Mouse (Mus musculus) limb, embryonic 12.5 days (tissue): ENCODE results near the gene Dgkq. TPM values are rescaled to one million over a fixed set of nuclear protein-coding genes. Genes with fewer than 3 reads are reported as not detected.

Source experiments
- ATAC-seq: fragments of 200-750 bp; cut with Nextera tagmentation; 2 replicates; pipeline ENCODE4 v1.8.0; 2017; ENCODE audit warnings: low read depth, moderate TSS enrichment; ENCODE audit not compliant: insufficient number of reproducible peaks, insufficient read depth, low FRiP score, low TSS enrichment
- H3K27ac ChIP-seq: fragments of 300-500 bp; sonication (generic); 2 replicates; pipeline ENCODE4 v1.5.1; 2016; ENCODE audit warnings: mild to moderate bottlenecking, moderate library complexity
- H3K27me3 ChIP-seq: fragments of 300-500 bp; sonication (generic); 2 replicates; pipeline ENCODE4 v1.6.1; 2016; ENCODE audit warnings: mild to moderate bottlenecking, moderate library complexity
- H3K36me3 ChIP-seq: fragments of 300-500 bp; sonication (generic); 2 replicates; pipeline ENCODE4 v1.6.1; 2016; ENCODE audit warnings: mild to moderate bottlenecking, moderate library complexity
- H3K4me1 ChIP-seq: fragments of 300-500 bp; sonication (generic); replicated peaks from 2 replicates; pipeline ENCODE4 v1.6.1; 2016
- H3K4me2 ChIP-seq: fragments of 300-500 bp; sonication (generic); 2 replicates; pipeline ENCODE4 v1.6.1; 2016; ENCODE audit warnings: mild to moderate bottlenecking, moderate library complexity
- H3K4me3 ChIP-seq: fragments of 300-500 bp; sonication (generic); replicated peaks from 2 replicates; pipeline ENCODE4 v1.5.1; 2016; ENCODE audit warnings: mild to moderate bottlenecking
- H3K9ac ChIP-seq: fragments of 300-500 bp; sonication (generic); replicated peaks from 2 replicates; pipeline ENCODE4 v1.6.1; 2016; ENCODE audit warnings: mild to moderate bottlenecking, moderate library complexity
- H3K9me3 ChIP-seq: fragments of 300-500 bp; sonication (generic); 2 replicates; pipeline ENCODE4 v1.6.1; 2016; ENCODE audit warnings: mild to moderate bottlenecking, moderate library complexity
- WGBS: fragments of 180-500 bp; shearing (Covaris S2); methylation state at CpG from one replicate; pipeline ENCODE4 v1.1.7; 2016; 5-methylcytosine and 5-hydroxymethylcytosine counted together
- polyA plus RNA-seq: library from polyadenylated mRNA; unstranded; fragments of >200 nt; fragmentation: Nextera tagmentation; extraction: Ambion mirVana; gene quantifications from 2 replicates; pipeline ENCODE4 v1.2.1, GENCODE M21; 2016

The Dgkq gene
- polyA plus RNA-seq, 1 experiment from 2014 or later: 17.6 TPM

DNA sequence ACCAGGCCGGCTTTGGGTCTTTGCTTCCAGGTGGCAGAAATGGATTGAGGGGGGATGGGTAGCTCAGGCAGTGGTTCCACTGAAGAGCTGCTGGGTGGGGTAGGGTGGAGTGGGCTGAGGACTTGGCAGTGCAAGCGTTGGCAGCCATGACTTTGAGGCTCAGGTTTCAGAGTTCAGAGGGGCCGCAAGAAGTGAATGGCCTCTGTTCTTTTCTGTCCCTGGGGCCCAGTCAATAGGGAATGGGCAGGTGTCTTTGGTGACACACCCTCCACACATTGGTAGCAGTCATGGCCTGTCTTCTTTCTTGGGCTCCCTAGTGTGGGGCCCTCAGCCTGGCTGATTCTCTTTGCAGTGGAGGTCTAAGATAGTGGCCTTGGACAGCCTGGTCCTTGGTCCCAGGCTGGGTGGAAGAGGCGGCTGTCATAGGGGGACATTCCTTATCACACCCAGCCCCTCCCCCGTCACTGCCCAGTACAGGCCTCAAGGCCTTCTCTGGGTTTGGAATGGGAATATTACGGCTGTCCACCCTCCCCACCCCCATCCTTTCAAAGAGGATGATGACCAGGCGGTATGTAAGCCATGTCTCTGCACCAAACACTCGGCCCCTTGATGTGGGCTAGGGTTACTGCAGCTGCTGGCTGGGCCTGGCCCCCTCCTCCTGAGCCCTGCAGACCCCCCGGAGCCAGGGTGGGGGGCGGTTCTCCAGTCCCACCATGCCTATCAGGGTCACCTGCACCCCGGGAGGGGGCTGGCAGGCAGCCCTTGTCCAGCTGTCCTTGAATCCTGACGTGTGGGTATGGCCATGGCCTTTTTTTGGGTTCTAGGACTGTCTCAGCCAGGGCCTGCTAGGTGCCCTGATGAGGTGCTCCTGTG is 34.5 kb upstream of the Dgkq start:
- no peak overlapping the region for H3K4me3 ChIP-seq
- no peak for ATAC-seq
- no peak overlapping the region for H3K4me2 ChIP-seq
- no peak overlapping the region for H3K27ac ChIP-seq
- H3K36me3 ChIP-seq: peaks cover 83% of the 10 kb centered on the region
- H3K4me1 ChIP-seq: peaks cover 46% of the 10 kb centered on the region
- no peaks in the 10 kb centered on the region for H3K9me3 ChIP-seq
- no peaks in the 10 kb centered on the region for H3K27me3 ChIP-seq
- 71% methylated on average over 12 of the region's 12 CpGs for WGBS
- no peak overlapping the region for H3K9ac ChIP-seq

DNA sequence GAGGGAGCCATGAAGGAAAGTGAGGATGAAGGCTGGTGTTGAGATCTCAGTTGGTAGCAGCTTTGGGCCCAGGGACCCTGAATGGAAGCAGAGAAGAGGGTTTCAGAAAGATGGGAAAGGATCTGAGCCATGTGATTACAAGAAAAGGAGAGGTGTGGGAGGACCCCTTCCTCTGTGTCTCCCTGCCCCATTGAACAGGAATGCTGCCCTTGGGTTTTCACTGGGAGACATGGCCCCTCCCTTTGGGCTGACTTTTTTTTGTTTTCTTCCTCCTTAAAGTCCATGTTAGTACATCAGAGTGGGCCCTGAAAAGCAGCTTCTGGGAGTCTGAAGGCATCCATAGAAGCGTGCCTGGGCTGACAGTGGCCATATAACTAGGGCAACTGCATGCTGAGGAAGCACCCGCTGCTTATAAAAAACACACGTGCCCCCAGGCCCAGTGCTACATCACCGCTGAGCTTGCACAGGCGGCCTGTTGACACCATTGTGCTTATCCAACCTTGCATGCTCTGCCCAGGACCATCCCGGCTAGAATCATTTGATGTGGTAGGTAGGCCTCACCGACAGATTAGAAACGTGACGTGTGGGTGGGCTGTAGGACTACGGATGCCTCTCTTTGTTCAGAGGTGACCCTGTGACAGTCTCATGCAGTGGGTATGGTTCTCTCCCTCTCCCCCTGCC is 32.0 kb upstream of the Dgkq start:
- ATAC-seq: no peak
- H3K36me3 ChIP-seq: peaks cover 66% of the 10 kb centered on the region
- H3K4me3 ChIP-seq: no peak overlapping the region
- peak overlapping the region; percentile 94 for H3K27ac ChIP-seq
- 82% methylated on average over 10 of the region's 10 CpGs for WGBS
- peaks cover 71% of the 10 kb centered on the region for H3K4me1 ChIP-seq
- H3K4me2 ChIP-seq: 0 out of 2 replicates have a peak overlapping the region, but pooled peaks have one; percentile 42
- H3K9ac ChIP-seq: no peak overlapping the region
- no peaks in the 10 kb centered on the region for H3K9me3 ChIP-seq
- H3K27me3 ChIP-seq: no peaks in the 10 kb centered on the region

DNA sequence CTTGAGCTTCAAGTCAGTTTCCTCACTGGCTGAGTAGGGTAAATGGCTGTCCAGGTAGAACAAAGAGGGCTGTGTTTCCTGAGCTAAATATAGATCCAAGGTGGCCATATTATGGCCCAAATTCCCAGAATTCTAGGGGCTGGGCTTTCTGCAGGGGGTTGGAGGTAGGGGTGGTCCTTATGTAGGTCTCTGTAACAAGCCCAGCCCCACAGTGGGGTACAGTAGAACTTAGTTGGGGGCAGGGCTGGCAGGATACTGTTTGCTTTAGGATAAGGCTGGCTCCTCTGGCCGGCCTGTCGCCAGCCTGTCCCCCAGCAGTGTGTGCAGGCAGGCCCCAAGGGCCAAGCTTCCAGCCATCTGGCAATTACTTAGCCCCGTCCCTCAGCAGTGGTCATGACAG is 30.9 kb upstream of the Dgkq start:
- peaks cover 63% of the 10 kb centered on the region for H3K36me3 ChIP-seq
- H3K4me2 ChIP-seq: peak overlapping the region; percentile 42

DNA sequence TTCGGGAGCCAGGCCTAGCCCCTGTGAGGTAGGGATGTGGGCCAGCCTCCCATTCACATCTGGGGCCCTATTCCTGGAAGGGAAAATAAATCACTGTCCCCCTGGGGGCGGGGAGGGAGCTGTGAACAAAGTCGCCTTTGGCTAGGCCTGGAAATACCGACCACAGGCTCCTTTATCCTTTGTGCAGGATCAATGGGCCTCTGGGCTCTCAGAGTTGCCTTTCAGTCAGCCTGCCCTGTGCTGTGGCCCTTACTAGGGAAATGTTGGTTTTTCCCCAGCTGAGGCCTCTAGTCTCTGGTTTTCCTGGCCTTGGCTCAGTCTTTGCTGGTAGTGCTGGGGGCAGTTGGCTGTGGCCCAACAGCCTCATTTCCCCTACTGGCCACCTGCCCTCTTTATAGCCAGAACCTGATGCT is 27.9 kb upstream of the Dgkq start:
- Histone ChIP-seq H3K27ac (peak overlapping the region; percentile 94), H3K4me3 (peak overlapping the region; percentile 11), H3K36me3 (peaks cover 33% of the 10 kb centered on the region), H3K9me3 (no peaks in the 10 kb centered on the region), H3K9ac (no peak overlapping the region; the same call in 1 of the 2 replicates), H3K27me3 (peaks cover 9% of the 10 kb centered on the region; the same call in 1 of the 2 replicates), H3K4me2 (peak overlapping the region; percentile 75), H3K4me1 (peaks cover 86% of the 10 kb centered on the region)
- 25% methylated on average over 4 of the region's 4 CpGs for WGBS
- no peak for ATAC-seq

More for the DNA sequence above, 30.9 kb upstream of the Dgkq start:
- ATAC-seq: peak; percentile 71
- no peaks in the 10 kb centered on the region for H3K27me3 ChIP-seq
- H3K9ac ChIP-seq: peak overlapping the region; percentile 34; the same call in 1 of the 2 replicates
- no peak overlapping the region for H3K4me3 ChIP-seq
- peak overlapping the region; percentile 94 for H3K27ac ChIP-seq
- 28% methylated on average over 3 of the region's 3 CpGs for WGBS
- H3K9me3 ChIP-seq: no peaks in the 10 kb centered on the region
- H3K4me1 ChIP-seq: peaks cover 82% of the 10 kb centered on the region

DNA sequence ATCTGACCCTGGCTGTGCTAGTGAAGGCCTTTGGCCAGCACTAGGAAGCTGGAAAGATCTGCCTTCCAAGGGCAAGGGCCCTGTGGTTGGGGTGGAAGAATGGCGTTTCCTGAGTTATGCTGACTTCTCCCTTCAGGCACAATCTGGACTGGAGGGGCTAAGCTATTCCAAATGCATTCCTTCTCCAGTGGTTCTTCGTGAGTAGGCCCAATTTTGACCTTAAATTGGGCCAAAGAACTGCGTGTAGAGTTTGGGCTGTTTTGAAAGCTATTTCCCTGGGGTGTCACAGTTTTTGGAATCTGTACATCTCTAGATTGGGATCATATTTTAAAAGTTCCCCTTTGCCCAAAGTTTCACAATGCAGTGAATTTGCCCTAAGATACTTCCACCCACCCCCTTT is 27.1 kb upstream of the Dgkq start:
- peak overlapping the region; percentile 75 for H3K4me2 ChIP-seq
- peaks cover 25% of the 10 kb centered on the region for H3K36me3 ChIP-seq
- H3K4me3 ChIP-seq: peak overlapping the region; percentile 93; the same call in 1 of the 2 replicates
- H3K27me3 ChIP-seq: peaks cover 9% of the 10 kb centered on the region; the same call in 1 of the 2 replicates
- no peak overlapping the region for H3K9ac ChIP-seq
- H3K4me1 ChIP-seq: peaks cover 87% of the 10 kb centered on the region
- no peak for ATAC-seq
- 73% methylated on average over 3 of the region's 3 CpGs for WGBS
- H3K9me3 ChIP-seq: no peaks in the 10 kb centered on the region
- H3K27ac ChIP-seq: peak overlapping the region; percentile 94

DNA sequence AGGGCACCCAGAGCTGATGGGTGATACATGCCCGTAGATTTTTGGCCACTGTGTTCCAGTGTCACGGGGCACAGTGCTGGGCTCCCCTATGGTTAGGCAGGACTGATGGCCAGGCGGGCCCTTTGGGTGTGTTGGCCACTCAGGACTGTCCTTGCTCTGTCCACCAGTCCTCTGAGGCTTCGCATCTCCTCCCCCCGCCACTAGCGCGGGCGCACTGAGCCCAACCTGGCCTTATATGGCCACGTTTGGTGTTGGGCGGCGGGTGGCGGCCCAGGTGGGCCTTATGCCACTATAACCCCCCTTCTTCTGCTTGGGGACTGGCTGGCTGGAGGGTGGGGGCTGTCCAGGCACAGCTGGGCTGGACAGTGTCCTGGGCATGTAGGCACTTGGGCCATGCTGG is 26.4 kb upstream of the Dgkq start:
- peaks cover 20% of the 10 kb centered on the region for H3K36me3 ChIP-seq
- peaks cover 9% of the 10 kb centered on the region; the same call in 1 of the 2 replicates for H3K27me3 ChIP-seq
- WGBS: 95% methylated on average over 12 of the region's 12 CpGs
- peak overlapping the region; percentile 94; the same call in 1 of the 2 replicates for H3K27ac ChIP-seq
- peak overlapping the region; percentile 93 for H3K4me3 ChIP-seq
- peak overlapping the region; percentile 75 for H3K4me2 ChIP-seq
- H3K9me3 ChIP-seq: no peaks in the 10 kb centered on the region
- H3K4me1 ChIP-seq: peaks cover 81% of the 10 kb centered on the region
- H3K9ac ChIP-seq: peak overlapping the region; percentile 93; the same call in 1 of the 2 replicates
- ATAC-seq: no peak

DNA sequence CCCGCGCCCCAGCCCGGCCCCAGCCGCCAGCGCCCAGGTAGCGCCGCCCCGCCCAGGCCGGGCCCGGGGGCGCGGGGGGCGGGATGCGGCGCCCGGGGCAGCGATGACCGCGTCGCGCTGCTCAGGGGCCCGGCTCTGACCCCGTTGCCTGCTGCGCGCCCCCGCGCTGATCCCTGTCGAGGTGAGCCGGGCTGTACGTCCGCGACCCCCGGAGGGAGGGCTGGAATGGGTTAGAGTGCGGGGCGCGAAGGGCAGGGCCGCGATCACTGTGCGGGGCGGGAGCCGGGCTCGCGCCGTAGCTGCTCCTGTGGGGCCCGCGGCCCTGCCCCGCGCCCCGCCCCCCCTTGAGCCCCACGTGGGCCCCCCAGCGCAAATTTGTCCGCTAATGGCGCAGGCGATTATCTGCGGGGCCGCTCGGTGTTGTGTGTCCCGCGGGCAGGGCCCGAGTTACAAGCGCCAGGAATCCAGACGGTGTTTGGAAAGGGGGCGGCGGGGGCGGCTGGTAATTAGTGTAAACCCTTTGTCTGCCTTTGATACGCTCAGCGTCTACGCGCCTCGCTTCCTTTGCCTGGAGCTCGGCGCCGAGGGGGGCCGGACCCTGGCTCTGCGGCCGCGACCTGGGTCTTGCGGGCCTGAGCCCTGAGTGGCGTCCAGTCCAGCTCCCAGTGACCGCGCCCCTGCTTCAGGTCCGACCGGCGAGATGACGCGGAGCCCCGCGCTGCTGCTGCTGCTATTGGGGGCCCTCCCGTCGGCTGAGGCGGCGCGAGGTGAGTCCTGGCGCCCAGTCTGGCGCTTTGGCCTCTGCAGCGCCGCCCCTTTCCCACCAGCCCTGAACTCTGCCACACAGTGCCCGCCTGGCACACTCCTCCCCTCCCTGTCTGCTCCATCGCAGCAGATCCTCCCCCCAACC is 25.1 kb upstream of the Dgkq start:
- H3K9ac ChIP-seq: peak overlapping the region; percentile 93
- H3K4me3 ChIP-seq: peak overlapping the region; percentile 93
- under 1% methylated on average over 81 of the region's 99 CpGs for WGBS
- H3K4me1 ChIP-seq: peaks cover 68% of the 10 kb centered on the region
- H3K4me2 ChIP-seq: peak overlapping the region; percentile 75
- peaks cover 23% of the 10 kb centered on the region for H3K36me3 ChIP-seq
- H3K9me3 ChIP-seq: no peaks in the 10 kb centered on the region
- peak; percentile 57 for ATAC-seq
- H3K27ac ChIP-seq: peak overlapping the region; percentile 77
- peaks cover 9% of the 10 kb centered on the region; the same call in 1 of the 2 replicates for H3K27me3 ChIP-seq

DNA sequence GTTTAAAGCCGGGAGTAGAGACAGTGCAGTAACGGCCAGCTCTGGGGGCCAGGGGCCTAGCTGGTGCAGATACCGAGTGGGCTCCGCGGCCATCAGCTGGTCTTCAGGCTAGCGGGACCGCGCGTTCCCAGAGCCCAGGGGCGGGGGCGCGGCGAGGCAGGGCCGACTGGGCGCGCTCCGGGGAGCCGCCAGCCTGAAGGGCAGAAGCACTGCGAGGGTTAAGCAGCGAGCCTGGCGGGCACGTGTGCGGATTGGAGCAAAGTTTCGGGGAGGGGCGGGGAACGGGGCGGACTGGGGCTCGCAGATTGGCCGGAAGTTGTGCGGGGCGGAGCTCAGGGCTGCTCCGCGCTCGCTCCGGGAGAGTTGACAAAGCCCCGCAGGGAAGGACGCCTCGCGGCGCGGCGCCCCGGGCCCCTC is 24.4 kb upstream of the Dgkq start:
- H3K36me3 ChIP-seq: peaks cover 18% of the 10 kb centered on the region
- peak overlapping the region; percentile 75 for H3K4me2 ChIP-seq
- peaks cover 61% of the 10 kb centered on the region for H3K4me1 ChIP-seq
- peak; percentile 90 for ATAC-seq
- H3K27me3 ChIP-seq: peaks cover 9% of the 10 kb centered on the region; the same call in 1 of the 2 replicates
- peak overlapping the region; percentile 93 for H3K9ac ChIP-seq
- 2% methylated on average over 35 of the region's 43 CpGs for WGBS
- no peaks in the 10 kb centered on the region for H3K9me3 ChIP-seq
- H3K27ac ChIP-seq: peak overlapping the region; percentile 77
- H3K4me3 ChIP-seq: peak overlapping the region; percentile 93

DNA sequence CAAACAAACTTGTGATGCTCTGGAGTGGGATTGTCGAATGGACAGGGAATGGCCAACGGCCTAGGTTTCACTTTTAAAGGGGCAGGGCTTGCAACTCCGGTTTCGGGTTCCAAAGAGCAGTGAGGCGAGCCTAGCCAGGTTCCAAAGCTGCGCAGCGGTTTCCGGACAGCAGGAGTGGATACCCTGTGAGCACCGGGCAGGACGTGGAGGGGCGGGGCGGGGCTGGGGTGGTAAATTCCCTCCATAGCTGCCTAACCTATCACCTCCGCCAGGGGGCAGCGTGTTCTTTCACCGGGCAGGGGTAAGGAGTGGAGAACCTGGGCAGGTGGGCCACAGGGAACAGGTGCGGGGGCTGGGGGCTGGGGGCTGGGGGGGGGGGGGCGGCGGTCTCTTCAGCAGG is 22.8 kb upstream of the Dgkq start, which contains the start of gene Fgfrl1:
Gene Fgfrl1, plus strand, starts transcription at position 112 of the 400 bp plus-strand sequence.
- Histone ChIP-seq H3K9ac (peak within 1 kb of the TSS; percentile 93), H3K4me3 (peak within 1 kb of the TSS; percentile 93), H3K27ac (peak within 1 kb of the TSS; percentile 41; the same call in 1 of the 2 replicates), H3K4me1 (peaks cover 45% of the 10 kb centered on the region), H3K4me2 (peak within 1 kb of the TSS; percentile 75), H3K9me3 (no peaks in the 10 kb centered on the region), H3K27me3 (peaks cover 9% of the 10 kb centered on the region; the same call in 1 of the 2 replicates), H3K36me3 (peaks cover 11% of the 10 kb centered on the region)
- under 1% methylated on average over 17 of the region's 18 CpGs for WGBS
- no peak for ATAC-seq

DNA sequence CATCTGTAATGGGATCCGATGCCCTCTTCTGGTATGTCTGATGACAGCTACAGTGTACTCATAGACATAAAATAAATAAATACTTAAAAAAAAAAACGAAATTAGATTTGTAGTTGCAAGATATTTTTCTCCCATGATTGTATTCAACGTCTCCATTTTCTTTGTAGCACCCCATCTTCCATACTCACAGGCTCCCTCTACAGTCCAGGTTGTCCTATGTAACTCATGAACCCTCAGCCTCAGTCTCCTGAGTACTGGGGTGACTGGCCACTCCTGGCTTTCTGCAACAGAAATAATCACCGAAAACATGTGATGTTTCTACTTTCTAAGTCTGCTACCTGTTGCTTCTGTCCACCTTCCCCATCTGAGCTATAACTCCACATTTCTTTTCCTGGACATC is 21.7 kb upstream of the Dgkq start:
- Histone ChIP-seq H3K4me1 (peaks cover 33% of the 10 kb centered on the region), H3K4me2 (no peak overlapping the region), H3K4me3 (no peak overlapping the region), H3K9ac (no peak overlapping the region), H3K36me3 (peaks cover 12% of the 10 kb centered on the region), H3K27ac (no peak overlapping the region), H3K27me3 (peaks cover 9% of the 10 kb centered on the region; the same call in 1 of the 2 replicates), H3K9me3 (no peaks in the 10 kb centered on the region)
- no peak for ATAC-seq
- WGBS: 70% methylated on average over 4 of the region's 4 CpGs
